Mouse (Mus musculus): ENCODE data around the gene Dixdc1.

Gene Dixdc1

DNA sequence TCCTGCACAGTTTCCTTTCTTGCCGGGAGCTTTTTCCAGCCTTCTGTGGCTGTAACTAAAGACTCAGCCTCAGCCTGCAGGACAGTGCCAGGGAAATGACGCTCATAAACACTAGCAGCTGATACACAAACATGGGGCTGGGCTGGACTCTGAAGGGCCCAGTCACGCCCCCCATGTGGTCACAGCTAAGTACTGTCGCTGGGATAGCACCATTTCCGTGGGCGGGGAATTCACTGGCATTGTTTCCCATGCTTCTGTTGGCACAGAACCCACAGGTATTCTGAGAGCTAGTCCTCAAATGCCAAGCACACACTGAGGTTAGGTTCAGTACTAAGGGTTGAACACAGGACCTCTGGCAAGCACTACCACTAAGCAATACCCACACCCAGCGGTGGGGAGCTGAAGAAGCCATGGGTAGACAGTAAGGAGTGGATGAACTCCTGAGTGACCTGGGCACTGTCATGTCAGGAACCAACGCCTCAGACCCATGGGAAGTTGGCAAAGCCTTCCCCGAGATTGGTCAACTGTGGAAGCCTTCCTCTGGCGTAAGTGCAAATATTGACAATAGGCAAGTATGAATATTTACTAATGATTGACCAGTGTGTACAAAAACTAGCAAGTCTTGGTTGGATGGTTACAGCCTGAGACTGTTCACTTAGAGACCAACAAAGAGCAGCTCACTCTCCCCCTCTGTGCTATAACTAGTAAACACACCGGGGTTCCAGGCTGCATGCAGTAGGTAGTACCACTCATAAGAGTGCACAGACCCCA, 38.2 kb downstream of the Dixdc1 start:
- DNase-seq (ENCODE audit: low spot score in 2 of 2), result no peak

DNA sequence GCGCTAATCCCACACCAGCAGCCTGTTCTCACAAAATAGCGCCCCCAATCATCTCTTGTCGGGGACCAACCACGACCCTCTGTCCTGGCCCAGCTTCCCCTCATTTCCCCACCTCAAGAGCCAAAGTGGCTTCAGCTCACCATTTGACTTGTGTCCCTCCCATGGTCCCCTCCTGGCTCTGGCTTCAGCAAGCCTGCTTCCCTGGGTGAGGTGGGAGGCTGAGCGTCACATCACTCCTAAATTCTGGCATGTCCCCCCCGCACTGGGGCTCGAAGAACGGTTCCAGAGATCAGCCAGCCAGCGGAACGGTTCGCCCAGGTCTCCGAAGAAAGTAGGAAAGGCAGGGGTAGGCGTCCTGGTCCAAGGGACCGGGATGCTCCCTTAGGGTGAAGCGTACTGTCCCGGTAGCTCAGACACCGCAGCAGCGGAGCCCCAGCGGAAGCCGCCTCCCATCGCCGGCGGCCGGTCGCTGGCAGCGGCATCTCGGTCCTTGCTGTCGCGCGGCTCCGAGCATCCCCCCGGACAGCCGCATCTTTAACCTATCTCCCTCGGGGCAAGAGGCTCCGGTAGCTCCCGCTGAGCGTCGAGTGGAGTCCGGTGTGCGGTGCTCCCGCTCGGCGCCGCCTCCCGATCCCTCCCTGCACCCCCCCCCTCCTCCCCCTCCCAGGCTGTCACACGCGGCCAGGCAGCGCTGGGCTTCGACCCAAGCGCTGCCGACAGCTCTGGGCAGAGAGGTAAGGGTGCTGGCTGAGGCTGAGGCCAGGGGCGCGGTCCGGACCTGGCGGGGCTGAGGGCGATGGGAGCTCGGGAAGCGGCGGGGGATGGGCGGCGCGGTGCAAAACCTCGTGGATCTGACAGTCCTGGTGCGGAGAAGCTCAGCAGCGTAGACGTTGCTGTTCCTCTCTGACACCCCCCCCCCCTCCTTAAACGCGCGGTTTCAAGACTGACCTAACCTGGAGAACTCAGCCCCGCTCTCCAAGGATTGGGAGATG, 40.6 kb downstream of the Dixdc1 start:
- peak in 1 of 2 experiments; percentile 20 for DNase-seq (ENCODE audit: low spot score in 2 of 2)

- DNase-seq (ENCODE audit: low spot score in 2 of 2), result peak in 1 of 2 experiments; percentile 20
Observed at GRCm38 (mm10) chr9:50697706-50698041, 41.6 kb downstream of the Dixdc1 start.

GRCm38 (mm10) chr9:50696851-50697705, 42.2 kb downstream of the Dixdc1 start:
- no peak for DNase-seq (ENCODE audit: low spot score in 2 of 2)

DNA sequence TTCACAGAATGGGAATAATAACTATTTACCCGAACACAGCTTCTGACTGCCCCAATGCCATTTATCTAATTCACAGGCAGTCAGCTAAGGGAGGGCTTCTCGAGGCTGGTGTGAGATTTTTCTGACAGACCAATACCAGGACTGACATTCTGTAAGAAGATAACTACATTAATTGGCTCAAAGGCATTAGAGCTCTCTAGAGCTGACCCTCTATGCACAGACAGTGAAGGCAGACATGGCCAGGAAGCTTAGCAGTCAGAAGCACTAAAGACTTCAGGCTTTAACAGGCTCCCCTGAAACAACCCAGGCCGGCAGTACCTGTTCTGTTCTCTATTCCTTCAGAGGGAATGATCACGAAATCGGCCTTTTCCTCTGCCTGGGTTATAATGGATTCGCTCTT, 44.2 kb downstream of the Dixdc1 start:
- DNase-seq (ENCODE audit: low spot score in 2 of 2), result no peak

DNA sequence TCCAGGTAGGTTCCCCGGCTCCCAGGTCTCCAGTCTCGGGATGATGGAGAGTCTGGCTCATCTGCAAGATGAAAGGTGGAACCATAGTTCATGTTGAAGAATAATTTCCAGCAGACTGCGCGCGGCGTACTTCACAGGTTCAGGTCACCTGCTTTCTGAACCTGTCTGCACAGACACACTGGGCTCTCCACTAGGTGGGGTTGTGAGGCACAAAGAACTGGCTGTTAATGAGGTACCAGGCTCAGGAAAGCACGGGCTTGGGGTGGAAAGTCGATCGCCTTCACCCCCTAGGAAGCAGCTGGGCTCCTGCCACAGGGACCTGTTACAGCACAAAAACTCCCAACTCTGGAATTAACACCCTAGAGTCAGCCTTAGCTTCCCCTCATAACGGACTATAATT, 45.7 kb downstream of the Dixdc1 start:
- peak in 1 of 2 experiments; percentile 49 for DNase-seq (ENCODE audit: low spot score in 2 of 2)

- no peak for DNase-seq (ENCODE audit: low spot score in 2 of 2)
Observed at GRCm38 (mm10) chr9:50692626-50693580, 46.4 kb downstream of the Dixdc1 start.

DNA sequence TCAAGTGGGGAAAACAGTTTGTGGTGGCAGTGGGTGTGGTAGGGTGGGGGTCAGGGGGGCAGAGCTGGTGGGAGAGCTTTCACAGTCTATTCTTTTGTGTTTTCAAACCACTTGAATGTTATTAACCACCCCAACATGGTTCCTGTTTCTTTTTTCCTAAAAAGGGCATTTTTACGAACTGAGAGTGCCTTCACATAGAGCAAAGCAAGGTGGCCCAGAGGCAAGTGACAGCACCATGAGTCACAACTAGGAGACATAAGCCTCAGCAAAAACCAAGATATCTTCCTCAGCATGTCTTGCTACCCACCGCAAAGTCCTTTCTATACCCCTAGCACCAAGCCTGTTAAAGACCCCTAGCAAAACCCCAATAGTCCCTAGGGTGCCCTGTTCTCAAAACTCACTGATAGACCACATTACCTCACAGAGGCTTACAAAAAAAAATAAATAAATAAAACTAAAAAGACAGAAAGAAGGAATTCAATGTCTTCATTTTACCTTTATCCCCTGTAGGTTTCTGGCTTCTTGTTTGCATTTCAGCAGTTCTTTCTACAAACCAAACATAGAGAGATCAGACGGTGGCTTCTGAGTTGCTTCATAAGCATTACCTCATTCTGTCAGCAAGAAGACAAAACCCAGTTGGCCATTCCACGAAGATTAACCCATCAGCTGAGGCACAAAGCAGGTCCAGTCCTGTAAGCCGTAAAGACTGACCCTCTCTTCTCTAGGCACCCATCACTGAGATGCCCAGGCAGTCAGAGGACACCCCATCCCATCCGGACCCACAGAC, 52.3 kb downstream of the Dixdc1 start:
- no peak for DNase-seq (ENCODE audit: low spot score in 2 of 2)

GRCm38 (mm10) chr9:50681727-50682126, 57.6 kb downstream of the Dixdc1 start:
- DNase-seq (ENCODE audit: low spot score in 2 of 2), result no peak

DNA sequence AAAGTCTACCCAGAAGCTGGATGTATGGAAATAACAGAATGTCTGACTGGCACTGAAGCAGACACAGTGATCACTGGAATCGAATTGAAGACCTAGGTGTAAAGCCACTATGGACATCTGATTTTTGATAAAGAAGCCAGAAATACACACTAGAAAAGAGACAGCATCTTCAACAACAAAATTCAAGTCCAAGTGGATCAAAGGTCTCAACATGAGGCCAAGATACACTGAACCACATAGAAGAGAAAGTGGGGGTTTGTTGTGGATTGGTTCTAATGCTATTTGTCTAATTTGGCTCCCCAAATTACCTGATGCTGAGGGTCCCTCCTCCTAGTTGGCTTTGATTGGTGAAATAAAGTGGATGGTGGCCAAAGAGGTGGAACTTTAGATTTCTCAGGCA, 59.9 kb downstream of the Dixdc1 start:
- no peak for DNase-seq (ENCODE audit: low spot score in 2 of 2)

DNA sequence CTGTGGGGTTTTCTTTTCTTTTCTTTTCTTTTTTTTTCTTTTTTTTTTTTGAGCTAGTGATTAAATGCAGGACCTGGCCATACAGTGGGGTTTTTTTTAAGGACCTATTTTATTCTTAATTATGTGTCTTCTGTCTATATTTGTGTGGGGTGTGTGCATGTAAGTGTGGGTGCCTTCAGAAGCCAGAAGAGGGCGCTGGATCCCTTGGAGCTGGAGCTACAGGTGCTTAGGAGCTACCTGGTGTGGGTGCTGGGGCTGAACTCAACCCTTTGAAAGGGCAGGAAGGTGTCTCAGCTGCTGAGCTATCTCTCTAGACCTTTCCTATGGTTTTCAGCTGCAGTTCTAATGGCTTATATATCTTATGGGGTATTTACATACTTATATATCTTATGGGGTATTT, 64.5 kb downstream of the Dixdc1 start:
- no peak for DNase-seq (ENCODE audit: low spot score in 2 of 2)

- peak; percentile 35 to 80 for DNase-seq (ENCODE audit: low spot score in 2 of 2)
Observed at GRCm38 (mm10) chr9:50670690-50671089, 68.6 kb downstream of the Dixdc1 start.

- no peak for DNase-seq (ENCODE audit: low spot score in 2 of 2)
Observed at GRCm38 (mm10) chr9:50667579-50668498, 71.5 kb downstream of the Dixdc1 start.

DNA sequence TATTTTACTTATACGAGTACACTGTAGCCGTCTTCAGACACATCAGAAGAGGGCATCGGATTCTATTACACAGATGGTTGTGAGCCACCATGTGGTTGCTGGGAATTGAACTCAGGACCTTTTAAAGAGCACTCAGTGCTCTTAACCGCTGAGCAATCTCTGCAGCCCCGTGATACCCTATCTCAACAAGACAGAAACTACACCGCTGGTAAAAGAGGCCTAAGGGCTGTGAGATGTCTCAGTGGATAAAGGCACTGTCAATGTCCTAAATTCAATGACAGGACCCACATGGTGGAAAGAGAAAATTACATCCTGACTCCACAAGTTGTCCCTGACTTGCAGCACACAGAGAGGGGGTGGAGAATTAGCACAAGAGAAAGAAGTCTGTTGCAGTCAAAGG, 72.9 kb downstream of the Dixdc1 start:
- no peak for DNase-seq (ENCODE audit: low spot score in 2 of 2)

DNA sequence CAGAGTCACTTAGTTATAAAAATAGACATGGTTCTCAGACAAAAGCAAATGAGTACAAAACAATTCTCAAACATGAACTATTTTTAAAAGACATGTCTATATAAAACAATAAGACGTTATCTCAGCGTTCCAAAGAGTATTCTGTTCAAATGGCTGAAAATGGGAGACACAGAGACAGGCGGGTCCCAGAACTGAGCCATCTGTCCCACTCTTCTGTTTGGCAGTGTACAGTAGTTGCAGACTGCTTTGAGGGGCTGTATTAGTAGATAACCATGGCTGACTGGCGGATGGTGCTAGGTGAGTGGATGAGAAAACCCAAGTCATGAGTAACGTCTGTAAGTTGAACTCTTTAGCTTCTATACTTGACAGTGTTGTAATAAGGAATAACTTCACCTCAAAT, 74.5 kb downstream of the Dixdc1 start:
- DNase-seq (ENCODE audit: low spot score in 2 of 2), result no peak

GRCm38 (mm10) chr9:50660431-50660830, 78.9 kb downstream of the Dixdc1 start:
- DNase-seq (ENCODE audit: low spot score in 2 of 2), result peak in 1 of 2 experiments; percentile 35

GRCm38 (mm10) chr9:50659392-50660217, 79.7 kb downstream of the Dixdc1 start, which contains the start of gene Dlat:
Gene Dlat, minus strand, starts transcription at chr9:50659780.
- DNase-seq (ENCODE audit: low spot score in 2 of 2), result peak; percentile 81 to 87

GRCm38 (mm10) chr9:50658941-50659388, 80.4 kb downstream of the Dixdc1 start:
- no peak for DNase-seq (ENCODE audit: low spot score in 2 of 2)

Data from spleen, postnatal 10 days (tissue).